Mouse (Mus musculus): Measurements from ENCODE around the gene Arhgef10l. TPM values are rescaled to one million over a fixed set of nuclear protein-coding genes. Genes with fewer than 3 reads are reported as not detected.

Arhgef10l gene
- total and polyA plus RNA-seq, 3 experiments, result 10.2 to 26.0 TPM; not detected in 1

DNA sequence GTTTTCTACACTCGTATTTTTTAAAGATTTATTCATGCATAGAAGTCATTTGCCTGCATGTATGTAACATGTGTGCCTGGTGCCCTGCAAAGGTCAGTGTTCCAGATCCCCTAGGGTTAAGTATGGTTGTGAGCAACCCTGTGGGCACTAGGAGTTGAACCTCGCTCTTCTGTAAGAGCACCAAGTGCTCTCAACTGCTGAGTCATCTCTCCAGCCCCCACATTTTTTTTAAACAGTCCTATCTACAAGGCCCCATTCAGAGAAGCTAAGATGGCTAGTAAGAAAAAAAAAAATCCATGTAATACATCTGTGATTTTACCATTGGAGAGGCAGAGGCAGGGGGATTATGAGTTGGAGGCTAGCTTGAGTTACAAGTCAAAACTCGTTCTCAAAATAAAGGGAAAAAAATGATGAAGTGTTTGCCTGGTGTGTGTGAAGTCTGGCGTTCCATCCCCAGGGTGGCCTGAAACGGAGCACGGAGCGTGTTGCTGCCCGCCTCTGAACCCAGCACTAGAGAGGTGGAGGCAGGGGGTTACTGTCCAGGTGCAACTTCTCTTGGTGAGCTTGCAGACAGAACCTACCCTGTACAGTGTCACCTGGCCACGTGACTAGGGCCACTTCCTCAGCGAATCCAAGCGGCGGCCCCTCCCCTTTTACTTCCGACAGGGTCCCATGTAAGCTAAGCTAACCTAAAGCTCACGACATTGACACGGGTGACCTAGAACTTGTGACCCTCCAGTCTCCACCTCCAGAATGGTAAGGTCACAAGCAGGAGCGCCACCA, 24.3 kb upstream of the Arhgef10l start:
- Histone ChIP-seq H3K9me3 (replicated peaks; ENCODE audit: insufficient read depth, low read length) (no peaks in the 10 kb centered on the region), H3K9ac (ENCODE audit: control insufficient read depth, low read depth, low read length, poor library complexity, severe bottlenecking) (no peak overlapping the region), H3K27ac (ENCODE audit: control insufficient read depth, low read depth, low read length) (peak overlapping the region; percentile 36; the same call in 1 of the 2 replicates), H3K79me2 (ENCODE audit: control insufficient read depth, insufficient read depth, low read length, poor library complexity) (no peaks in the 10 kb centered on the region), H3K4me1 (ENCODE audit: control insufficient read depth in 1 of 2, insufficient read depth in 2 of 2, low read length in 2 of 2) (peaks cover 13 to 43% of the 10 kb centered on the region in 2 experiments), H3K27me3 (ENCODE audit: control insufficient read depth in 1 of 2, insufficient read depth in 2 of 2, low read length in 2 of 2) (no peaks in the 10 kb centered on the region), H3K4me3 (ENCODE audit: control insufficient read depth in 1 of 2, insufficient read depth in 1 of 2, low read depth in 2 of 2, low read length in 2 of 2) (no peak overlapping the region), H3K36me3 (ENCODE audit: control insufficient read depth in 1 of 2, insufficient read depth in 2 of 2, low read length in 2 of 2) (peaks cover 0 to 31% of the 10 kb centered on the region in 2 experiments; a peak in 2 of 4 replicates)
- peak; percentile 68 for DNase-seq (ENCODE audit: low read depth, low spot score)
- TF ChIP-seq GABPA (IDR thresholded peaks at IDR 0.05; ENCODE audit: low read depth, low read length), result 0 out of 2 replicates have a peak, but pooled peaks have one; percentile 76
- TF ChIP-seq MAFK (IDR thresholded peaks at IDR 0.05; ENCODE audit: borderline replicate concordance, low read depth, low read length), result peak; percentile 87; the same call in 1 of the 2 replicates
- TF ChIP-seq ZNF384 (IDR thresholded peaks at IDR 0.05; ENCODE audit: low read depth, low read length), result peak; percentile 55
- TF ChIP-seq NELFE (IDR thresholded peaks at IDR 0.05; ENCODE audit: low read depth, low read length), result no peak

DNA sequence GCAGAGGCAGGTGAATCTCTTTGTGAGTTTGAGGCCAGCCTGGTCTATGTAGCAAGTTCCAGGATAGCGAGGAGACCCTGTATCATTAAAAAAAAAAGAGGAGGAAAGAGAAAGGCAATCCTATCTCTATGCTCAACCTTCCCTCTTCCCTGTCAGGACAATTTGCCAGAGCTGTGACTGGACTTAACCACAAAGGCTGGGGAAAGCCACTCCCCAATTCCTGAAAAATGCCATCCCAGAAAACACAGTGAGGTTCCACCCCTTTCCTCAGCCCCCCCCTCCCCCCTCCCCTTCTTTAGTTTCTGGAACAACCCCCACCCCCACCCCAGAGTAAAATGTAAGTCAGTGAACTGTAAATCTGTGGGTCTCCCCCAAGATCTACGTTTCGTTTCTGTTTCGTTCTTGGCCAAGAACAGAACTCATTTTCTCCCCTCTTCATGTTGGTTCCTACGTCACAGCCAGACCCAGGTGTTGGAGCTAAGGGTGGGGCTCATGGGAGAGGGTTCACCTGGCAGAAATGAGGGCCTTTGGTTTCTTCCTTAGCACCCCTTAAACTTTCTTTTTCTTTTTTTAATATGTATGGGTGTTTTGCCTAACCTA, 23.1 kb upstream of the Arhgef10l start:
- no peaks in the 10 kb centered on the region for H3K9me3 ChIP-seq (replicated peaks; ENCODE audit: insufficient read depth, low read length)
- TF ChIP-seq NRF1 (IDR thresholded peaks at IDR 0.05; ENCODE audit: insufficient read depth, low read depth, low read length, poor library complexity, severe bottlenecking) (no peak), BHLHE40 (IDR thresholded peaks at IDR 0.05; ENCODE audit: borderline replicate concordance, low read depth, low read length) (no peak), E2F4 (IDR thresholded peaks at IDR 0.05; ENCODE audit: borderline replicate concordance, low read depth, low read length) (no peak), MAFK (IDR thresholded peaks at IDR 0.05; ENCODE audit: borderline replicate concordance, low read depth, low read length) (no peak), EP300 (IDR thresholded peaks at IDR 0.05; ENCODE audit: low read depth in 1 of 2, low read length in 2 of 2) (no peak), TCF12 (IDR thresholded peaks at IDR 0.05; ENCODE audit: low read depth, low read length) (no peak), ZKSCAN1 (IDR thresholded peaks at IDR 0.05; ENCODE audit: low read depth, low read length) (no peak), KAT2A (conservative IDR thresholded peaks at IDR 0.05; ENCODE audit: low read depth, low read length) (no peak), CHD2 (IDR thresholded peaks at IDR 0.05; ENCODE audit: low read length) (no peak)
- no peaks in the 10 kb centered on the region for H3K27me3 ChIP-seq (ENCODE audit: control insufficient read depth in 1 of 2, insufficient read depth in 2 of 2, low read length in 2 of 2)
- H3K4me3 ChIP-seq (ENCODE audit: control insufficient read depth in 1 of 2, insufficient read depth in 1 of 2, low read depth in 2 of 2, low read length in 2 of 2), result no peak overlapping the region
- H3K36me3 ChIP-seq (ENCODE audit: control insufficient read depth in 1 of 2, insufficient read depth in 2 of 2, low read length in 2 of 2), result peaks cover 0 to 33% of the 10 kb centered on the region in 2 experiments; a peak in 2 of 4 replicates
- no peak overlapping the region for H3K9ac ChIP-seq (ENCODE audit: control insufficient read depth, low read depth, low read length, poor library complexity, severe bottlenecking)
- no peak overlapping the region for H3K27ac ChIP-seq (ENCODE audit: control insufficient read depth, low read depth, low read length)
- no peaks in the 10 kb centered on the region for H3K79me2 ChIP-seq (ENCODE audit: control insufficient read depth, insufficient read depth, low read length, poor library complexity)
- peaks cover 15 to 45% of the 10 kb centered on the region in 2 experiments for H3K4me1 ChIP-seq (ENCODE audit: control insufficient read depth in 1 of 2, insufficient read depth in 2 of 2, low read length in 2 of 2)
- no peak for DNase-seq (ENCODE audit: low read depth, low spot score)
